Comparison of ENCODE assay signal across 11 mouse cellular contexts in the genomic region with DNA sequence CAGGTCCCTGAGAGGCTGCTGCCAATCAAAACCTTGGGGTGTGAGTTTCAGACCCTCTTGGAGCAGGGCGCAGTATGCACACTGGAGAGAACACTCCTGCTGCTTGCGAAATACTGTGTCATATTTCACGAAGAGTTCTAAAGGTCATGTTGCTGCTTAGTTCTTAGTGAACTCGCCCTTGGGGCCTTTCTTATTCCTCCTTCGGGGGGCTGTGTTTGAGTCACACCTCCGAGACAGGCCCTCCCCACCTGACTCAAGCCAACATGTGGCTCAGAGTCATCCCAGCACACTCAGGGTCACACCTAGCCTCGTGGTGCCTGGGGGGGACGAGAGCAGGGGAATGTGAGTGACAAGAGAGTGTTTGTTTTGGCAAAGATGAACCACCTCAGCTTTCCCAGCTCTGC.
A peak's percentile ranks its signal among the peaks of the same experiment; 100 is the strongest.
DNase-seq lines count a peak whose midpoint lies in the region; ATAC-seq lines count a peak whose summit lies in the region.
"Had no signal": no experiment of that assay in that cellular context is flagged by ENCODE, and none has a peak within 500 bp of the region (broad histone marks: within the 10 kb centered on the region; RNA-seq: fewer than 3 reads in every experiment).

No protein-coding gene starts in this region.

- no peaks in the 10 kb centered on the region for H3K36me3 ChIP-seq in embryonic facial prominence, embryonic 14.5 days (ENCODE audit: control insufficient read depth, insufficient read depth, low read length)
- H3K36me3 ChIP-seq: liver, embryonic 13.5 days had no signal

- peaks cover under 1% of the 10 kb centered on the region; the same call in 1 of the 2 replicates for H3K4me1 ChIP-seq in embryonic facial prominence, embryonic 14.5 days (ENCODE audit: control insufficient read depth, insufficient read depth, low read length)

- H3K9ac ChIP-seq in embryonic facial prominence, embryonic 14.5 days (ENCODE audit: low read depth, low read length): no peak overlapping the region
- H3K9ac ChIP-seq: liver, embryonic 13.5 days had no signal

- no peaks in the 10 kb centered on the region for H3K9me3 ChIP-seq in embryonic facial prominence, embryonic 14.5 days (ENCODE audit: control insufficient read depth, low read length)
- H3K9me3 ChIP-seq: liver, embryonic 13.5 days had no signal

- 43% methylated on average over 8 of the region's 8 CpGs for WGBS in embryonic facial prominence, embryonic 14.5 days

- peak; percentile 24; the same call in 1 of the 2 replicates for ATAC-seq in embryonic facial prominence, embryonic 14.5 days (ENCODE audit: low read depth)
- ATAC-seq in CD4-positive, CD25-positive, alpha-beta regulatory T cell, adult 4 months: no peak

- H3K4me2 ChIP-seq in embryonic facial prominence, embryonic 14.5 days (ENCODE audit: low read depth, low read length): no peak overlapping the region
- H3K4me2 ChIP-seq: liver, embryonic 13.5 days had no signal

- peak; percentile 24 for DNase-seq in heart, adult 8-10 months (ENCODE audit: low spot score)
- DNase-seq in heart, postnatal 14 days: no peak
- peak; percentile 59 for DNase-seq in NIH3T3 (ENCODE audit: low read depth)
- peak; percentile 23 for DNase-seq in embryonic facial prominence, embryonic 14.5 days (ENCODE audit: low spot score)
- peak; percentile 54 for DNase-seq in lung, postnatal 10 days
- no peak for DNase-seq in cerebellum, postnatal 4 days (ENCODE audit: low spot score in 2 of 2)
- DNase-seq in layer of hippocampus, adult 9-11 months: no peak
- DNase-seq: cerebellum, adult 11-12 months; kidney, adult 11 months; liver, embryonic 13.5 days had no signal

- H3K4me3 ChIP-seq in embryonic facial prominence, embryonic 14.5 days (ENCODE audit: low read depth, low read length): no peak overlapping the region
- H3K4me3 ChIP-seq: liver, embryonic 13.5 days had no signal

- H3K27me3 ChIP-seq in embryonic facial prominence, embryonic 14.5 days (replicated peaks; ENCODE audit: control insufficient read depth, insufficient read depth, low read length): no peaks in the 10 kb centered on the region
- H3K27me3 ChIP-seq: liver, embryonic 13.5 days had no signal

- intact Hi-C loops in heart, postnatal 14 days (cut with DNase I): no loop called here

- no peak overlapping the region for H3K27ac ChIP-seq in embryonic facial prominence, embryonic 14.5 days (replicated peaks; ENCODE audit: low read depth, low read length)
- H3K27ac ChIP-seq: liver, embryonic 13.5 days had no signal

Comparison
In these comparisons a context has a peak if more than half of its experiments do, and no peak if none do; other contexts are left out.
1. DNase-seq: peak in heart, adult 8-10 months (single experiment), NIH3T3 (single experiment), embryonic facial prominence, embryonic 14.5 days (single experiment) and lung, postnatal 10 days (single experiment); none in heart, postnatal 14 days (0 of 2), cerebellum, postnatal 4 days (0 of 2) and layer of hippocampus, adult 9-11 months (single experiment).